Mouse (Mus musculus): ENCODE measurements around the gene Cxcr2. TPM values are rescaled to one million over a fixed set of nuclear protein-coding genes. Genes with fewer than 3 reads are reported as not detected.

Cxcr2 gene
- polyA plus RNA-seq, 1 experiment from 2014 or later, result 0.07 TPM

GRCm38 (mm10) chr1:74201048-74201844 lies 47.5 kb downstream of the Cxcr2 start:
- ATAC-seq (ENCODE audit: low read depth), result no peak
- Histone ChIP-seq H3K27me3 (ENCODE audit: control insufficient read depth, insufficient read depth, low read length) (no peaks in the 10 kb centered on the region), H3K9me3 (ENCODE audit: control insufficient read depth, low read length) (no peaks in the 10 kb centered on the region), H3K27ac (ENCODE audit: low read depth, low read length) (no peak overlapping the region), H3K4me3 (ENCODE audit: low read depth, low read length) (no peak overlapping the region), H3K9ac (replicated peaks; ENCODE audit: low read depth, low read length) (no peak overlapping the region), H3K36me3 (ENCODE audit: control insufficient read depth, insufficient read depth, low read length) (no peaks in the 10 kb centered on the region), H3K4me1 (ENCODE audit: control insufficient read depth, insufficient read depth, low read length) (0 out of 2 replicates have a peak, but pooled peaks cover 2% of the 10 kb centered on the region), H3K4me2 (ENCODE audit: low read depth, low read length) (no peak overlapping the region)
- 88% methylated on average over 7 of the region's 7 CpGs for WGBS

GRCm38 (mm10) chr1:74203457-74203856 lies 49.7 kb downstream of the Cxcr2 start:
- Histone ChIP-seq H3K4me1 (ENCODE audit: control insufficient read depth, insufficient read depth, low read length) (0 out of 2 replicates have a peak, but pooled peaks cover 2% of the 10 kb centered on the region), H3K4me2 (ENCODE audit: low read depth, low read length) (no peak overlapping the region), H3K9me3 (ENCODE audit: control insufficient read depth, low read length) (no peaks in the 10 kb centered on the region), H3K4me3 (ENCODE audit: low read depth, low read length) (no peak overlapping the region), H3K9ac (replicated peaks; ENCODE audit: low read depth, low read length) (no peak overlapping the region), H3K27ac (ENCODE audit: low read depth, low read length) (no peak overlapping the region), H3K27me3 (ENCODE audit: control insufficient read depth, insufficient read depth, low read length) (no peaks in the 10 kb centered on the region), H3K36me3 (ENCODE audit: control insufficient read depth, insufficient read depth, low read length) (no peaks in the 10 kb centered on the region)
- WGBS, result 72% methylated on average over 5 of the region's 5 CpGs
- no peak for ATAC-seq (ENCODE audit: low read depth)

GRCm38 (mm10) chr1:74205881-74206280 lies 52.1 kb downstream of the Cxcr2 start:
- WGBS, result 67% methylated on average over 7 of the region's 7 CpGs
- Histone ChIP-seq H3K9me3 (ENCODE audit: control insufficient read depth, low read length) (no peaks in the 10 kb centered on the region), H3K36me3 (ENCODE audit: control insufficient read depth, insufficient read depth, low read length) (no peaks in the 10 kb centered on the region), H3K4me1 (ENCODE audit: control insufficient read depth, insufficient read depth, low read length) (0 out of 2 replicates have a peak, but pooled peaks cover 2% of the 10 kb centered on the region), H3K4me2 (ENCODE audit: low read depth, low read length) (no peak overlapping the region), H3K27me3 (ENCODE audit: control insufficient read depth, insufficient read depth, low read length) (no peaks in the 10 kb centered on the region), H3K27ac (ENCODE audit: low read depth, low read length) (no peak overlapping the region), H3K9ac (replicated peaks; ENCODE audit: low read depth, low read length) (no peak overlapping the region), H3K4me3 (ENCODE audit: low read depth, low read length) (no peak overlapping the region)
- ATAC-seq (ENCODE audit: low read depth), result no peak

- no peak overlapping the region for H3K9ac ChIP-seq (replicated peaks; ENCODE audit: low read depth, low read length)
- H3K4me2 ChIP-seq (ENCODE audit: low read depth, low read length), result no peak overlapping the region
- no peak for ATAC-seq (ENCODE audit: low read depth)
- no peak overlapping the region for H3K4me3 ChIP-seq (ENCODE audit: low read depth, low read length)
- no peaks in the 10 kb centered on the region for H3K27me3 ChIP-seq (ENCODE audit: control insufficient read depth, insufficient read depth, low read length)
- 0 out of 2 replicates have a peak, but pooled peaks cover 2% of the 10 kb centered on the region for H3K4me1 ChIP-seq (ENCODE audit: control insufficient read depth, insufficient read depth, low read length)
- no peaks in the 10 kb centered on the region for H3K36me3 ChIP-seq (ENCODE audit: control insufficient read depth, insufficient read depth, low read length)
- 80% methylated on average over 8 of the region's 8 CpGs for WGBS
- no peaks in the 10 kb centered on the region for H3K9me3 ChIP-seq (ENCODE audit: control insufficient read depth, low read length)
- no peak overlapping the region for H3K27ac ChIP-seq (ENCODE audit: low read depth, low read length)
These were observed 52.9 kb downstream of the Cxcr2 start for GRCm38 (mm10) chr1:74206642-74207041.

- H3K4me2 ChIP-seq (ENCODE audit: low read depth, low read length), result no peak overlapping the region
- no peak overlapping the region for H3K4me3 ChIP-seq (ENCODE audit: low read depth, low read length)
- no peak overlapping the region for H3K9ac ChIP-seq (replicated peaks; ENCODE audit: low read depth, low read length)
- no peaks in the 10 kb centered on the region for H3K9me3 ChIP-seq (ENCODE audit: control insufficient read depth, low read length)
- H3K36me3 ChIP-seq (ENCODE audit: control insufficient read depth, insufficient read depth, low read length), result no peaks in the 10 kb centered on the region
- 0 out of 2 replicates have a peak, but pooled peaks have one; percentile 21 for ATAC-seq (ENCODE audit: low read depth)
- H3K4me1 ChIP-seq (ENCODE audit: control insufficient read depth, insufficient read depth, low read length), result 0 out of 2 replicates have a peak, but pooled peaks cover 2% of the 10 kb centered on the region
- 35% methylated on average over 8 of the region's 9 CpGs for WGBS
- H3K27me3 ChIP-seq (ENCODE audit: control insufficient read depth, insufficient read depth, low read length), result no peaks in the 10 kb centered on the region
- no peak overlapping the region for H3K27ac ChIP-seq (ENCODE audit: low read depth, low read length)
These were observed 54.1 kb downstream of the Cxcr2 start for GRCm38 (mm10) chr1:74207906-74208305.

- no peaks in the 10 kb centered on the region for H3K27me3 ChIP-seq (ENCODE audit: control insufficient read depth, insufficient read depth, low read length)
- no peak for ATAC-seq (ENCODE audit: low read depth)
- H3K27ac ChIP-seq (ENCODE audit: low read depth, low read length), result no peak overlapping the region
- H3K4me2 ChIP-seq (ENCODE audit: low read depth, low read length), result no peak overlapping the region
- H3K9ac ChIP-seq (replicated peaks; ENCODE audit: low read depth, low read length), result no peak overlapping the region
- 95% methylated on average over 8 of the region's 8 CpGs for WGBS
- H3K9me3 ChIP-seq (ENCODE audit: control insufficient read depth, low read length), result no peaks in the 10 kb centered on the region
- H3K4me3 ChIP-seq (ENCODE audit: low read depth, low read length), result no peak overlapping the region
- no peaks in the 10 kb centered on the region for H3K36me3 ChIP-seq (ENCODE audit: control insufficient read depth, insufficient read depth, low read length)
- H3K4me1 ChIP-seq (ENCODE audit: control insufficient read depth, insufficient read depth, low read length), result 0 out of 2 replicates have a peak, but pooled peaks cover 2% of the 10 kb centered on the region
These were observed 55.2 kb downstream of the Cxcr2 start for GRCm38 (mm10) chr1:74208941-74209340.

MicroRNAs encoded within 50 kb of the gene (microRNA counts, 519-probe panel; counts per million panel counts)
- microRNA mmu-miR-1928, result 2,399 counts per million, percentile 10 among the panel's probes with 10 or more counts

Small RNAs within 50 kb of the gene (microRNA-seq; reads per million reads assigned to microRNA genes)
- gene Mir1928, result not detected

Other genes starting within 250 kb of the Cxcr2 start
- gene Tns1, start 29.5 kb upstream of the Cxcr2 start, polyA plus RNA-seq (2014; fragmentation: Nextera tagmentation; extraction: Ambion mirVana), result 11.3 and 12.7 TPM in 2 replicates
- 0.15 and 0.22 TPM in 2 replicates for gene Rufy4, start 28.4 kb upstream of the Cxcr2 start, polyA plus RNA-seq (2014; fragmentation: Nextera tagmentation; extraction: Ambion mirVana)
- gene Cxcr1, start 40.6 kb downstream of the Cxcr2 start, polyA plus RNA-seq (2014; fragmentation: Nextera tagmentation; extraction: Ambion mirVana), result not detected in 2 replicates
- 294 and 316 TPM in 2 replicates for gene Arpc2, start 82.1 kb downstream of the Cxcr2 start, polyA plus RNA-seq (2014; fragmentation: Nextera tagmentation; extraction: Ambion mirVana)
- gene Gpbar1, start 124.6 kb downstream of the Cxcr2 start, polyA plus RNA-seq (2014; fragmentation: Nextera tagmentation; extraction: Ambion mirVana), result not detected in 2 replicates
- 188 and 204 TPM in 2 replicates for gene Aamp, start 130.7 kb downstream of the Cxcr2 start, polyA plus RNA-seq (2014; fragmentation: Nextera tagmentation; extraction: Ambion mirVana)
- 137 and 145 TPM in 2 replicates for gene Pnkd, start 130.9 kb downstream of the Cxcr2 start, polyA plus RNA-seq (2014; fragmentation: Nextera tagmentation; extraction: Ambion mirVana)
- gene Tmbim1, start 151.6 kb downstream of the Cxcr2 start, polyA plus RNA-seq (2014; fragmentation: Nextera tagmentation; extraction: Ambion mirVana), result 7.3 and 7.5 TPM in 2 replicates
- gene Catip, start 208.1 kb downstream of the Cxcr2 start, polyA plus RNA-seq (2014; fragmentation: Nextera tagmentation; extraction: Ambion mirVana), result 0.86 and 1.1 TPM in 2 replicates
- 1.7 and 2.2 TPM in 2 replicates for gene Slc11a1, start 221.2 kb downstream of the Cxcr2 start, polyA plus RNA-seq (2014; fragmentation: Nextera tagmentation; extraction: Ambion mirVana)
- gene Ctdsp1, start 237.5 kb downstream of the Cxcr2 start, polyA plus RNA-seq (2014; fragmentation: Nextera tagmentation; extraction: Ambion mirVana), result 12.5 and 19.0 TPM in 2 replicates

Measured in neural tube, embryonic 14.5 days (tissue).